Mouse (Mus musculus) myocyte (in vitro differentiated cells): ENCODE measurements around the gene Brd4. TPM values are rescaled to one million over a fixed set of nuclear protein-coding genes. Genes with fewer than 3 reads are reported as not detected.

ENCODE experiments used
- H3K27me3 ChIP-seq: one replicate; pipeline ENCODE4 v1.6.1; 2011; ENCODE audit not compliant: control insufficient read depth, insufficient read depth, insufficient read length
- H3K36me3 ChIP-seq: one replicate; pipeline ENCODE4 v1.6.1; 2011; ENCODE audit not compliant: control insufficient read depth, insufficient read depth
- H3K4me2 ChIP-seq: one replicate; pipeline ENCODE4 v1.6.1; 2011; ENCODE audit warnings: low read depth, control low read depth
- H3K4me3 ChIP-seq: one replicate; pipeline ENCODE4 v1.5.1; 2011; ENCODE audit warnings: mild to moderate bottlenecking, control low read depth, moderate library complexity
- H3K79me2 ChIP-seq: one replicate; pipeline ENCODE4 v1.6.1; 2011; ENCODE audit not compliant: control insufficient read depth, insufficient read depth
- H3ac ChIP-seq: one replicate; pipeline ENCODE4 v1.6.1; 2011; ENCODE audit not compliant: control insufficient read depth, insufficient read length
- CEBPB ChIP-seq: IDR thresholded peaks from 2 replicates; pipeline ENCODE4 v1.6.1; 2011; ENCODE audit warnings: mild to moderate bottlenecking, moderate library complexity; ENCODE audit not compliant: poor library complexity, insufficient read depth, severe bottlenecking
- E2F4 ChIP-seq: IDR thresholded peaks from one replicate; pipeline ENCODE4 v1.6.1; 2011; ENCODE audit warnings: mild to moderate bottlenecking, control low read depth, moderate library complexity; ENCODE audit not compliant: insufficient read depth
- MAX ChIP-seq: IDR thresholded peaks from one replicate; pipeline ENCODE4 v1.6.1; 2011; ENCODE audit warnings: low read depth, mild to moderate bottlenecking, control low read depth
- MYOD1 ChIP-seq, 3 experiments: IDR thresholded peaks; one replicate each; pipeline ENCODE4 v1.6.1; 2011; ENCODE audit warnings: control low read depth in 2 of 3, low read depth in 2 of 3, mild to moderate bottlenecking in 2 of 3, moderate library complexity in 1 of 3; ENCODE audit not compliant: insufficient read length in 2 of 3, control insufficient read depth in 1 of 3
- MYOG ChIP-seq, 3 experiments: IDR thresholded peaks; one replicate each; pipeline ENCODE4 v1.6.1; 2011; ENCODE audit warnings: control low read depth in 2 of 3, low read depth in 2 of 3, mild to moderate bottlenecking in 2 of 3; ENCODE audit not compliant: insufficient read length in 2 of 3, control insufficient read depth in 1 of 3, insufficient read depth in 1 of 3
- POLR2A ChIP-seq: IDR thresholded peaks from one replicate; pipeline ENCODE4 v1.6.1; 2011; ENCODE audit warnings: low read depth, mild to moderate bottlenecking, control low read depth, moderate library complexity; ENCODE audit not compliant: insufficient read length
- POLR2AphosphoS2 ChIP-seq: IDR thresholded peaks from one replicate; pipeline ENCODE4 v1.6.1; 2011; ENCODE audit warnings: low read depth, control low read depth; ENCODE audit not compliant: insufficient read length
- REST ChIP-seq: IDR thresholded peaks from one replicate; pipeline ENCODE4 v1.6.1; 2011; ENCODE audit warnings: mild to moderate bottlenecking, control low read depth, moderate library complexity; ENCODE audit not compliant: insufficient read depth, insufficient read length
- SRF ChIP-seq: IDR thresholded peaks from one replicate; pipeline ENCODE4 v1.6.1; 2011; ENCODE audit warnings: low read depth; ENCODE audit not compliant: control insufficient read depth, insufficient read length
- TCF12 ChIP-seq: IDR thresholded peaks from one replicate; pipeline ENCODE4 v1.6.1; 2011; ENCODE audit warnings: mild to moderate bottlenecking, control low read depth; ENCODE audit not compliant: poor library complexity, insufficient read depth, severe bottlenecking
- TCF3 ChIP-seq: IDR thresholded peaks from one replicate; pipeline ENCODE4 v1.6.1; 2011; ENCODE audit warnings: low read depth, control low read depth; ENCODE audit not compliant: insufficient read length
- USF1 ChIP-seq: IDR thresholded peaks from one replicate; pipeline ENCODE4 v1.6.1; 2011; ENCODE audit warnings: low read depth, mild to moderate bottlenecking, control low read depth, moderate library complexity
- polyA plus RNA-seq: library from polyadenylated mRNA; unstranded; fragments of >200 nt; fragmentation: generic; extraction: Trizol; gene quantifications from one replicate; pipeline ENCODE4 v1.2.1, GENCODE M21; 2012; ENCODE audit warnings: missing spikeins

Brd4 gene
- polyA plus RNA-seq, 1 experiment: 54.3 TPM

DNA sequence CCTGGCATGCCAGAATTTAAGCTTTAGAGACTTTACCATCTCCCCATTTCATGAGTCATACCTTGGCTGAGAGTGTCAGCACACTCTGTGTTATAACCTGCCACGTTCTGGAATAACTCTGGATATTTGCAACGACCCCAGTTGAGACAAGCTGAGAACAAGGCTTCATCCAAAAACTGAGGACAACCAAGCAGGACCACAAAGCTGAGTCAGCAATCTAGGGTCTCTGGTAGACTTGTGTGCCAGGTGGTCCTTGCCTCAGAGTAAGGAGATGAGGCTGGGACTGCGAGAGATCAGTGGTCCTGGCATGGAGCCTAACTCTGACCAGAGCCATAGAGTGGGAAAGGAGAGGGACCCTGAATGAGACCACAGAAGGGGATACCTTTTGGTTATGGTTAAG, 81.5 kb downstream of the Brd4 start:
- no peak for TF ChIP-seq E2F4
- no peak for TF ChIP-seq TCF12
- Histone ChIP-seq H3K27me3 (no peaks in the 10 kb centered on the region), H3K4me3 (no peak overlapping the region), H3K4me2 (no peak overlapping the region), H3K79me2 (peaks cover 4% of the 10 kb centered on the region), H3K36me3 (peaks cover 53% of the 10 kb centered on the region), H3ac (no peak overlapping the region)

DNA sequence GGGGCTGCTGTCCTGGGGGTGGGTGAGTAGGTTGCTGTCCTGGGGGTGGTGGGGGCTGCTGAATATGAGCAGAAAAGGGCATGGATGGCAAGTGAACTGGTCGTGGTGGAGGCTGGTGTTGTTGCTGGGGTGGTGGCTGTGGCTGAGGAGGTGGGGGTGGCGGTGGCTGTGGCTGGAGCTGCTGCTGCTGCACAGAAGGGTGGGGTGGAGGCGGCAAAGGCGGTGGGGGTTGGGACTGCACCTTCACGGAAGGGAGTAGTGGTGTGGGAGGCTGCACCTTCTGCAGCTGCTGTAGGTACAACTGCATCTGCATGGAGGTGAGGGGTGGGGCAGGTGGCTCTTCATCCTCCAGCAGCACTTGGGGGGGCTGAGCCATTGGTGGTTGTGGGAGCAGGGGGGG, 83.4 kb downstream of the Brd4 start:
- Histone ChIP-seq H3K27me3 (no peaks in the 10 kb centered on the region), H3ac (no peak overlapping the region), H3K79me2 (peaks cover under 1% of the 10 kb centered on the region), H3K4me2 (no peak overlapping the region), H3K36me3 (peaks cover 52% of the 10 kb centered on the region), H3K4me3 (no peak overlapping the region)
- no peak for TF ChIP-seq CEBPB
- peak; percentile 31 for TF ChIP-seq POLR2AphosphoS2

GRCm38 (mm10) chr17:32199796-32200195, 84.7 kb downstream of the Brd4 start:
- no peak overlapping the region for H3K4me2 ChIP-seq
- no peak overlapping the region for H3K4me3 ChIP-seq
- no peak overlapping the region for H3ac ChIP-seq
- peaks cover 50% of the 10 kb centered on the region for H3K36me3 ChIP-seq
- TF ChIP-seq POLR2A: no peak
- no peak for TF ChIP-seq MAX
- no peak for TF ChIP-seq CEBPB
- no peak for TF ChIP-seq POLR2AphosphoS2
- H3K27me3 ChIP-seq: no peaks in the 10 kb centered on the region
- no peaks in the 10 kb centered on the region for H3K79me2 ChIP-seq

DNA sequence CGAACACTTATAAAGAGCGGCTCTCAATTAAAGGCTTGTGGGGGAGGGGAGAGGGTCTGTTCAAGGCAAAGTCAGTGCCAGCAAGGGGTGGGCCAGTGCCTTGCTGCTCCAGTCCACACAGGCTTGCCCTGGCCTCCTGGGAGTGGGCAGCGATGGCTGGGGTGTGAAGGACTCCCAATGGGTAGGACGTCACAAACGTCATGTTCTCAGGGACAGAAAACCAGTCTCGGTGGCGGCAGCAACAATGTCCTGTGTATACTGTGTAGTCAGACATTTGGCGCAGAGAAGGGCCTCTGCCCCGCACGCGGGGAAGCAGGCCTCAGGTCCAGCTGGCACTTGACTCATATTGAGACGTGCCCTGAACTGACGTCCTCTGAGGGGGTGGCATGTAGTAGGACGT, 87.4 kb downstream of the Brd4 start:
- H3K27me3 ChIP-seq: no peaks in the 10 kb centered on the region
- H3K79me2 ChIP-seq: no peaks in the 10 kb centered on the region
- no peak overlapping the region for H3K4me2 ChIP-seq
- no peak overlapping the region for H3K4me3 ChIP-seq
- H3K36me3 ChIP-seq: peaks cover 37% of the 10 kb centered on the region
- no peak overlapping the region for H3ac ChIP-seq
- TF ChIP-seq CEBPB (no peak), TCF3 (no peak), TCF12 (no peak), USF1 (no peak), MYOD1 (IDR thresholded peaks at IDR 0.05; ENCODE audit: control insufficient read depth in 1 of 3, insufficient read length in 2 of 3, low read depth in 2 of 3) (no peak), REST (no peak), POLR2AphosphoS2 (no peak), POLR2A (no peak), MAX (no peak), E2F4 (no peak), MYOG (IDR thresholded peaks at IDR 0.05; ENCODE audit: control insufficient read depth in 1 of 3, insufficient read depth in 1 of 3, insufficient read length in 2 of 3, low read depth in 2 of 3) (no peak), SRF (no peak)

DNA sequence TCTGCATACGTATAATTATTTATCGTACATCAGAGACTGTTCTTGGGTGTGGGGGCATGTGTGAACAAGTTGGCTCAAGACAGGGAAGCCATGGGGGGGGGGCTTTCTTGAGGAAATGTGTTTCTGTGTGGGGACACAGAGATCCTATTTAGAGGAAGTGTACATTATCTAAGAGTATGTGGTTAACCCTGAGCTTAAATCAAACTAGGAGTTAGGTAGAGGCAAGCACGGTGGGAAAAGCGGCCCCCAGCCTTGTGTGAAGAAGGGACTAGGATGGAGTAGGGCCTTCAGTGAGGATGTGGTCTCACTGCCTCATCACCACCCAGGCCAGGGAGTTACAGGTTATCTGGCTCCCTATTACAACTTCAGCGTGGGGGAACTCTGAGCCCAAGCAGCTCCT, 88.8 kb downstream of the Brd4 start:
- Histone ChIP-seq H3K27me3 (no peaks in the 10 kb centered on the region), H3ac (no peak overlapping the region), H3K36me3 (peaks cover 29% of the 10 kb centered on the region), H3K79me2 (no peaks in the 10 kb centered on the region), H3K4me3 (no peak overlapping the region), H3K4me2 (no peak overlapping the region)
- no peak for TF ChIP-seq MAX
- no peak for TF ChIP-seq REST
- TF ChIP-seq MYOD1 (IDR thresholded peaks at IDR 0.05; ENCODE audit: control insufficient read depth in 1 of 3, insufficient read length in 2 of 3, low read depth in 2 of 3): no peak
- TF ChIP-seq CEBPB: no peak
- TF ChIP-seq POLR2AphosphoS2: no peak
- TF ChIP-seq E2F4: no peak
- no peak for TF ChIP-seq TCF3
- no peak for TF ChIP-seq TCF12
- no peak for TF ChIP-seq MYOG (IDR thresholded peaks at IDR 0.05; ENCODE audit: control insufficient read depth in 1 of 3, insufficient read depth in 1 of 3, insufficient read length in 2 of 3, low read depth in 2 of 3)
- TF ChIP-seq SRF: no peak
- no peak for TF ChIP-seq USF1
- no peak for TF ChIP-seq POLR2A

GRCm38 (mm10) chr17:32193010-32193409, 91.5 kb downstream of the Brd4 start:
- Histone ChIP-seq H3K36me3 (peaks cover 13% of the 10 kb centered on the region), H3K4me3 (no peak overlapping the region), H3ac (no peak overlapping the region), H3K4me2 (no peak overlapping the region), H3K79me2 (no peaks in the 10 kb centered on the region), H3K27me3 (no peaks in the 10 kb centered on the region)
- TF ChIP-seq CEBPB (no peak), E2F4 (no peak), REST (no peak), MAX (no peak), MYOD1 (IDR thresholded peaks at IDR 0.05; ENCODE audit: control insufficient read depth in 1 of 3, insufficient read length in 2 of 3, low read depth in 2 of 3) (no peak), SRF (no peak), TCF12 (no peak)
